Mouse (Mus musculus): ENCODE measurements around the gene Ankrd60. TPM values are rescaled to one million over a fixed set of nuclear protein-coding genes. Genes with fewer than 3 reads are reported as not detected.

The Ankrd60 gene
- polyA plus RNA-seq, 1 experiment from 2014 or later = not detected

Other genes with a start within 250 kb of the Ankrd60 start
- gene 1700021F07Rik, start 55.8 kb downstream of the Ankrd60 start, polyA plus RNA-seq (2014; fragmentation: Nextera tagmentation; extraction: Ambion mirVana) = not detected in 2 replicates
- 35.5 and 38.4 TPM in 2 replicates for gene Rab22a, start 81.4 kb upstream of the Ankrd60 start, polyA plus RNA-seq (2014; fragmentation: Nextera tagmentation; extraction: Ambion mirVana)
- not detected in 2 replicates for gene 1700010B08Rik, start 141.1 kb upstream of the Ankrd60 start, polyA plus RNA-seq (2014; fragmentation: Nextera tagmentation; extraction: Ambion mirVana)
- gene Vapb, start 159.1 kb upstream of the Ankrd60 start, polyA plus RNA-seq (2014; fragmentation: Nextera tagmentation; extraction: Ambion mirVana) = 11.7 and 13.7 TPM in 2 replicates

Measured in neural tube, embryonic 14.5 days (tissue).